Mouse (Mus musculus): ENCODE data around the gene Nck2. TPM values are rescaled to one million over a fixed set of nuclear protein-coding genes. Genes with fewer than 3 reads are reported as not detected.

Gene Nck2
- polyA plus RNA-seq, 1 experiment from 2014 or later, result 32.3 TPM

DNA sequence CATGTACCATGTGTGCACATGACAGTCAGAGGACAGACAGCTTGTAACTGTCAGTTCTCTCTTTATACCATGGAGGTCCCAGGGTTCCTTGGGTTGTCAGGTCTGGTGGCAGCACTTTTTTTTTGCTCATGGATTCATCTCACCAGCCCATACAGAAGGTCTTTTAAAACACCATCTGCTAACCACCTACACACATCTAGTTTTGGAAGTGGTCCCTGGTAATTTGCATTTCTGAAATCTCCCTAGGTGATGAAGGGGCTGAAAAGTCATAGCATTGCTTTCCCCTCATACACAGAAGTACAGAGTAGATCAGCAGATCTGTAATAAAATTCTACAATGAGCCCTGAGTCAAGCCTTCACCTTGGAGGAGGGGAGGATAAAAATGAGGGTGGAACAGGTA lies 44.9 kb downstream of the Nck2 start:
- Histone ChIP-seq H3K9ac (ENCODE audit: low read depth, low read length) (no peak overlapping the region), H3K4me3 (ENCODE audit: low read depth, low read length) (no peak overlapping the region), H3K4me2 (ENCODE audit: low read length) (no peak overlapping the region), H3K36me3 (ENCODE audit: control insufficient read depth, insufficient read depth, low read length) (no peaks in the 10 kb centered on the region), H3K27me3 (ENCODE audit: control insufficient read depth, insufficient read depth, low read depth, low read length) (no peaks in the 10 kb centered on the region), H3K9me3 (replicated peaks; ENCODE audit: control insufficient read depth, low read length, poor library complexity, severe bottlenecking) (no peaks in the 10 kb centered on the region), H3K27ac (ENCODE audit: low read length) (no peak overlapping the region), H3K4me1 (ENCODE audit: control insufficient read depth, insufficient read depth, low read length) (peaks cover 9% of the 10 kb centered on the region)
- ATAC-seq, result no peak

DNA sequence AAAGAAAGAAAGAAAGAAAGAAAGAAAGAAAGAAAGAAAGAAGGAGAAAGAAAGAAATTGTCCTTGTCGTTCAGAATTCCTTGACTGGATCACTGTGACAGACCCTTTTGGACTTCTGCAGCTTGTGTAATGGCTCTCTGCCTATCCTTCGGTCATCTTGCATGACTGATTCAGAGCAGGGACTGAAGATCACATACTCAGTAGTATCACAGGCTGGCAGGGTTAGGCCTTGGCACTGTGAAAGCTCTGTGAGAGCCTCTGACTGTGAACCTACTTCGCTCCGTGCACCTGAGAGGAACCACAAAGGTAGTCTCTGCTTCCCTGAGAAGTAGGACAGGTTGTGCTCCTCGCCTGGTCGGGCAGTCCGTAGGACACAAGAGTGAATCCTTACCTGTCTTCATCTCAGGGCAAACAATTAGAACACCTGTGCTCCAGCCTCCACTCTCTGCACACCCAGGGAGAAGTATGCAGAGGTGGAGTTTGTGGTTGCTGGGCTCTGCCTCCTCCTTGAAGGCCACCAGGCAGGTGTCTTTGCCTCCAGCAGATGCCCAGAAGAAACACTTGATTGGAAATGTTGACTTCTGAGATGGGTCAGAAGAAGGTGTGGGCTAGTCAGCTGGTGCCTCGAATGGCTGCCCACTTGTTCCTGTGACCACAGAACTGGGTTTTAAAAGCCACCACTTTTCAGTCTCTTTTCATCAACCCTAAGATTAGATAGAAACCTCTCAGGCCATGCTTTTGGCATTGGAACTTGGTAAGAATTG lies 47.3 kb downstream of the Nck2 start:
- WGBS, result 95% methylated on average over 8 of the region's 8 CpGs
- Histone ChIP-seq H3K27me3 (ENCODE audit: control insufficient read depth, insufficient read depth, low read depth, low read length) (no peaks in the 10 kb centered on the region), H3K4me1 (ENCODE audit: control insufficient read depth, insufficient read depth, low read length) (peaks cover 2% of the 10 kb centered on the region; the same call in 1 of the 2 replicates), H3K4me2 (ENCODE audit: low read length) (no peak overlapping the region), H3K27ac (ENCODE audit: low read length) (no peak overlapping the region), H3K4me3 (ENCODE audit: low read depth, low read length) (no peak overlapping the region), H3K9ac (ENCODE audit: low read depth, low read length) (no peak overlapping the region), H3K36me3 (ENCODE audit: control insufficient read depth, insufficient read depth, low read length) (no peaks in the 10 kb centered on the region), H3K9me3 (replicated peaks; ENCODE audit: control insufficient read depth, low read length, poor library complexity, severe bottlenecking) (no peaks in the 10 kb centered on the region)
- ATAC-seq, result no peak

DNA sequence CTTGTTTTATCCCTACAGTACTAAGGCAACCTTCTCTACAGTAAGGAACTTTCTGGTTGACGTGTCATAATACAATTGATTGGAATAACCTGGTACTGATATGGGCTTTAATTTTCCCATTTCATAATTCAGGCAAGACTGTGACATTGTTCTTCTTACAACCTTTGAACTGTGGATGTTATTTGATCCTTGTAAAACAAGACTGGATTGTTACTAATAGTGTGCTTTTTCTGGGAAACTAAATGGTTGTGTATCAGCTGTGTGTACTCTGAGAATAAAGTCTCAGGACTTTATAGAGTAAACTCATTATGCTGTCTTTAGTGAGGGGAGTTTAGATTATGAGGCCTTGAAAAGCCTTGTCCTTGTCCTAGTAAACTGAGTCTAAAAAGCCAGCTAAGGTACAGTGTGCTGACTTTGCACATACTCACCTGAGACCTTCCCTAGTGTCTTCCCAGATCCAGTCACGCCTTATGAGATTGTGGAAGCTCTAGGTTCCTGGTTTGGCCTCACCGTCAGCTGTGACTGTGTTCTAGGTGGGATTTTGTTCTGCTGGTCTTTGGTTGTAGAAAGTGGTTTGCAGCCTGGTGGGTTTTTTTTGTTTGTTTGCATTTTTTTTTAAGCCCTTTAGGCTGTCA lies 48.5 kb downstream of the Nck2 start:
- WGBS, result 96% methylated on average over 3 of the region's 3 CpGs
- ATAC-seq, result no peak
- Histone ChIP-seq H3K4me3 (ENCODE audit: low read depth, low read length) (no peak overlapping the region), H3K9ac (ENCODE audit: low read depth, low read length) (no peak overlapping the region), H3K9me3 (replicated peaks; ENCODE audit: control insufficient read depth, low read length, poor library complexity, severe bottlenecking) (no peaks in the 10 kb centered on the region), H3K27ac (ENCODE audit: low read length) (no peak overlapping the region), H3K4me1 (ENCODE audit: control insufficient read depth, insufficient read depth, low read length) (peaks cover 5% of the 10 kb centered on the region; the same call in 1 of the 2 replicates), H3K36me3 (ENCODE audit: control insufficient read depth, insufficient read depth, low read length) (no peaks in the 10 kb centered on the region), H3K4me2 (ENCODE audit: low read length) (no peak overlapping the region), H3K27me3 (ENCODE audit: control insufficient read depth, insufficient read depth, low read depth, low read length) (no peaks in the 10 kb centered on the region)

DNA sequence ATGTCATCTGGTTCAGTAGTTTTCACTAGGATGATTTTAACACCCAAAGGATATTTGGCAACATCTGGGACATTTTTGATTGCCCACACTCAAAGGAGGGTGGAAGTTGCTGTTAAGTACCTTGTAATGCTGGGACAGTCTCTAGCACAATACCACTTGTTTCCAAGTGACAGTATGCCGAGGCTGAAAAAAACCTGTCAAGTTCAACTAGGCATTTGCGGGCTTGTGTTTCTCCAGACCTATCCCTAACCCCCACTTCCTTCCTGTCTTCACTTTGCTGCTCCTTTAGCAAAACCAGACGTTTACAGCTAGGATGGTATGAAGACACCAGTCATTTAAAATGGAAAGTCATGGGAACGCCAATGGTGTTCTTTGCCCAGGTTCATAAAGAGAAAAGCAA lies 51.7 kb downstream of the Nck2 start:
- Histone ChIP-seq H3K4me3 (ENCODE audit: low read depth, low read length) (no peak overlapping the region), H3K9ac (ENCODE audit: low read depth, low read length) (no peak overlapping the region), H3K9me3 (replicated peaks; ENCODE audit: control insufficient read depth, low read length, poor library complexity, severe bottlenecking) (no peaks in the 10 kb centered on the region), H3K27me3 (ENCODE audit: control insufficient read depth, insufficient read depth, low read depth, low read length) (no peaks in the 10 kb centered on the region), H3K4me1 (ENCODE audit: control insufficient read depth, insufficient read depth, low read length) (0 out of 2 replicates have a peak, but pooled peaks cover 5% of the 10 kb centered on the region), H3K27ac (ENCODE audit: low read length) (no peak overlapping the region), H3K36me3 (ENCODE audit: control insufficient read depth, insufficient read depth, low read length) (no peaks in the 10 kb centered on the region), H3K4me2 (ENCODE audit: low read length) (no peak overlapping the region)
- 91% methylated on average over 4 of the region's 4 CpGs for WGBS
- no peak for ATAC-seq

DNA sequence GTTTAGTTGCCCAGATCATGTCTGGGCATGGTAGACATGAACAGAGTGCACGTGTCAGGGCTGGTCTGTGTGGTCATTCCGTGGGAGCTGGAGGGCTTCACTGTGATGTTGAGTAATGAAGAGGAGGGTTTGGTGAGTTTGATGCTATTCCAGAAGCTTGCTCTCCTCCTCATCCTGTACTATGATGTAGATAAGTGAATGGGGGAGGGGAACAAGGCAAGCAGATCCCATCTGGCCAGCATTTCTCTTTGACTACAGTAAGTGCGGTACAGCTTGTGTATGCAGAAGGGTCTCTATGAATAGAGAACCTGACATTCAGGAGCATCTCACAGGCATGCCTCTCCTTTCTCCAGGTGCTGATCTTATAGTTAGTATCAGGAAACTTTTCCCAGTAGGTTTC lies 52.6 kb downstream of the Nck2 start:
- Histone ChIP-seq H3K27me3 (ENCODE audit: control insufficient read depth, insufficient read depth, low read depth, low read length) (no peaks in the 10 kb centered on the region), H3K9me3 (replicated peaks; ENCODE audit: control insufficient read depth, low read length, poor library complexity, severe bottlenecking) (no peaks in the 10 kb centered on the region), H3K4me2 (ENCODE audit: low read length) (no peak overlapping the region), H3K9ac (ENCODE audit: low read depth, low read length) (no peak overlapping the region), H3K4me1 (ENCODE audit: control insufficient read depth, insufficient read depth, low read length) (0 out of 2 replicates have a peak, but pooled peaks cover 5% of the 10 kb centered on the region), H3K36me3 (ENCODE audit: control insufficient read depth, insufficient read depth, low read length) (no peaks in the 10 kb centered on the region), H3K4me3 (ENCODE audit: low read depth, low read length) (no peak overlapping the region), H3K27ac (ENCODE audit: low read length) (no peak overlapping the region)
- no peak for ATAC-seq
- 96% methylated on average over 3 of the region's 3 CpGs for WGBS

DNA sequence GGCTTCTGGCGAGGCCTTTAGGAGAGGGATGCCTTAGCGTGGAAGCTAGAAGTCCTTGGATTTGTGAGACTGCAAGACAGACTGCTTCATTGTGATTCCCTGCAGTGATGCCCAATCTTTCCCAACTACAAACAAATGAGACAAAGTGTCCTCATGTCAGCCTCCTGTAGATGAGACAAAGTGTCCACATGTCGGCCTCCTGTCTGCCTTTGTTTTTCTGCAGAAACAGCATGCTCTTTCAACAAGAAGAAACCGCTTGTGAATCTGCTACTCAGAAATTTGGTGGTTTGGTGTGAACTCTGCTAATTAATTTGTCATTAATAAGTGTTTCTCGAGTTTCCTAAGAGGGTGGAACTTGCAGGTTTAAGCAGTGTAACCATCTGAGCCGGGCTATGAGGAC lies 53.6 kb downstream of the Nck2 start:
- Histone ChIP-seq H3K9me3 (replicated peaks; ENCODE audit: control insufficient read depth, low read length, poor library complexity, severe bottlenecking) (no peaks in the 10 kb centered on the region), H3K4me3 (ENCODE audit: low read depth, low read length) (no peak overlapping the region), H3K27me3 (ENCODE audit: control insufficient read depth, insufficient read depth, low read depth, low read length) (no peaks in the 10 kb centered on the region), H3K27ac (ENCODE audit: low read length) (no peak overlapping the region), H3K4me2 (ENCODE audit: low read length) (no peak overlapping the region), H3K36me3 (ENCODE audit: control insufficient read depth, insufficient read depth, low read length) (no peaks in the 10 kb centered on the region), H3K9ac (ENCODE audit: low read depth, low read length) (no peak overlapping the region), H3K4me1 (ENCODE audit: control insufficient read depth, insufficient read depth, low read length) (0 out of 2 replicates have a peak, but pooled peaks cover 7% of the 10 kb centered on the region)
- 54% methylated on average over 6 of the region's 6 CpGs for WGBS
- ATAC-seq, result no peak

DNA sequence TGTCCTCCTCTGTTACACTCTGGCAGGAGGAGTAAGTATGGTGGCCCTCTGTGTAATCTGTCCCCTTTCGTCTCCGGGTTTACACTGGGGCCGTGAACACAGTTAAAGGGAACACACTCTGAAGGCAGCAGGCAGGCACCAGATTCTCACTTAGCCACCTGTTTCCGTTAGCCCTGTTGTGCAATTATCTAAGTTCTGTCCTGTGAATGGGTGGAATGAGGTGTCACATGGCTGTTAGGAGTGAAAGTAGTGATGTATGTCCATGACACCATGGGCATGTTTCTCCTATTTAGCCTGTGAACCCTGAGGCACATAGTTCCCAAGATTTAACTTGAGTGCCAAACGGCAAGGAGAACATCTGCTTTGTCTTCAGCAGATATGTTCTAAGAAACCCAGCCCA lies 55.7 kb downstream of the Nck2 start:
- peaks cover 19% of the 10 kb centered on the region for H3K4me1 ChIP-seq (ENCODE audit: control insufficient read depth, insufficient read depth, low read length)
- 90% methylated on average over 5 of the region's 5 CpGs for WGBS
- H3K27me3 ChIP-seq (ENCODE audit: control insufficient read depth, insufficient read depth, low read depth, low read length), result no peaks in the 10 kb centered on the region
- H3K27ac ChIP-seq (ENCODE audit: low read length), result no peak overlapping the region
- no peak overlapping the region for H3K4me3 ChIP-seq (ENCODE audit: low read depth, low read length)
- H3K36me3 ChIP-seq (ENCODE audit: control insufficient read depth, insufficient read depth, low read length), result no peaks in the 10 kb centered on the region
- no peak for ATAC-seq
- H3K9ac ChIP-seq (ENCODE audit: low read depth, low read length), result no peak overlapping the region
- no peak overlapping the region for H3K4me2 ChIP-seq (ENCODE audit: low read length)
- H3K9me3 ChIP-seq (replicated peaks; ENCODE audit: control insufficient read depth, low read length, poor library complexity, severe bottlenecking), result no peaks in the 10 kb centered on the region

DNA sequence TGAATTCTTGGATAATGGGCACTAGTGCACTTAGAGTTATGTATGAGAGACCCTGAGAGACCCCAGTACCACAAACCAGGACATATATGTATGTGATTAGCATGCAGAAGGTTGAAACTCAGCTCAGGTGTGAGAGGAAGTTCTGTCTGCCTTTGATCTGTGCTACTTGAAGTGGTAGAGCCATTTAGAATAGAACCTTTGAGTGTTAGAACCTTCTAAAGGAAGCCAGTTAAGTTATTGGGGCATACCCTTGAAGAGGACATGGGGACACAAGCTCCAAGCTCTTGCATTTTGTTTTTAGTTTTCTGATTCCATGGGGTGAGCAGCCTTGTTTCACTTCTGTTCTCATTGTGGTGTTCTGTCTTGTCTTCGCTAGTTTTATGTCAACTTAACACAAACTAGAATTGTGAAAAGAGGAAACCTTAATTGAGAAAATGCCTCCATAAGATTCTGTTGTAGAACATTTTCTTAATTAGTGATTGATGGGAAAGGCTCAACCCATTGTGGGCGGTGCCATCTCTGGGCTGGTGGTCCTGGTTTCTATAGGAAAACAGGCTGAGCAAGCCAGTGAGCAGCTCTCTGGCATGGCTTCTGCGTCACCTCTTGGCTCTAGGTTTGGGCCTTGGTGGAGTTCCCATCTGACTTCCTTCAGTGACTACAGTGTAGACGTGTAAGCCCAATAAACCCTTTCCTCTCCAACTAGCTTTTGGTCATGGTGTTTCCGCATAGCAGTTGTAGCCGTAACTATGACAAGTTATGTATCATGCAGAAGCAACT lies 57.0 kb downstream of the Nck2 start:
- ATAC-seq, result no peak
- Histone ChIP-seq H3K4me1 (ENCODE audit: control insufficient read depth, insufficient read depth, low read length) (peaks cover 22% of the 10 kb centered on the region), H3K9ac (ENCODE audit: low read depth, low read length) (no peak overlapping the region), H3K9me3 (replicated peaks; ENCODE audit: control insufficient read depth, low read length, poor library complexity, severe bottlenecking) (no peaks in the 10 kb centered on the region), H3K36me3 (ENCODE audit: control insufficient read depth, insufficient read depth, low read length) (no peaks in the 10 kb centered on the region), H3K4me2 (ENCODE audit: low read length) (no peak overlapping the region), H3K4me3 (ENCODE audit: low read depth, low read length) (no peak overlapping the region), H3K27ac (ENCODE audit: low read length) (no peak overlapping the region), H3K27me3 (ENCODE audit: control insufficient read depth, insufficient read depth, low read depth, low read length) (no peaks in the 10 kb centered on the region)
- 91% methylated on average over 6 of the region's 6 CpGs for WGBS
